Mouse (Mus musculus) frontal cortex, postnatal 14 days (tissue): Measurements from ENCODE around the gene Cyp2w1.
"Not testable (repeated sequence)": the region's sequence is repeated elsewhere in the genome, so short reads cannot be mapped to it uniquely, and the experiment has no call there.

Experiments used
- DNase-seq, 2 experiments: peaks; one replicate each; pipeline ENCODE4 v3.0.0; 2022; ENCODE audit warnings: low spot score in 2 of 2

The Cyp2w1 gene

GRCm38 (mm10) chr5:139332590-139333272 lies 19.7 kb upstream of the Cyp2w1 start:
- no peak for DNase-seq

- no peak for DNase-seq
These were observed 19.0 kb upstream of the Cyp2w1 start for GRCm38 (mm10) chr5:139333301-139334013.

GRCm38 (mm10) chr5:139334394-139334793 lies 18.0 kb upstream of the Cyp2w1 start:
- not testable (repeated sequence) for DNase-seq

GRCm38 (mm10) chr5:139335634-139336033 lies 16.8 kb upstream of the Cyp2w1 start:
- no peak for DNase-seq

GRCm38 (mm10) chr5:139337826-139338370 lies 14.5 kb upstream of the Cyp2w1 start:
- DNase-seq, result no peak

GRCm38 (mm10) chr5:139338403-139338802 lies 14.0 kb upstream of the Cyp2w1 start:
- no peak for DNase-seq

GRCm38 (mm10) chr5:139338891-139339290 lies 13.5 kb upstream of the Cyp2w1 start:
- no peak for DNase-seq

GRCm38 (mm10) chr5:139344021-139344686 lies 8.3 kb upstream of the Cyp2w1 start:
- peak; percentile 54 to 73 for DNase-seq

GRCm38 (mm10) chr5:139344687-139345363 lies 7.6 kb upstream of the Cyp2w1 start:
- DNase-seq, result peak; percentile 82 to 89

- DNase-seq, result no peak
These were observed 7.1 kb upstream of the Cyp2w1 start for GRCm38 (mm10) chr5:139345364-139345714.

GRCm38 (mm10) chr5:139347225-139347624 lies 5.2 kb upstream of the Cyp2w1 start:
- DNase-seq, result no peak

GRCm38 (mm10) chr5:139349713-139350112 lies 2.7 kb upstream of the Cyp2w1 start:
- DNase-seq, result no peak

GRCm38 (mm10) chr5:139351134-139351533 lies 1.3 kb upstream of the Cyp2w1 start, which contains the start of gene Cox19:
TSS of gene Cox19 (minus strand) at chr5:139351418.
- DNase-seq, result no peak

GRCm38 (mm10) chr5:139351628-139352027 lies 789 bp upstream of the Cyp2w1 start:
- no peak for DNase-seq

- DNase-seq, result no peak
These were observed 1.1 kb downstream of the Cyp2w1 start for GRCm38 (mm10) chr5:139353496-139353895.

GRCm38 (mm10) chr5:139353946-139354345 lies 1.5 kb downstream of the Cyp2w1 start:
- DNase-seq, result no peak

GRCm38 (mm10) chr5:139355235-139355772 lies 2.9 kb downstream of the Cyp2w1 start:
- DNase-seq, result peak in 1 of 2 experiments; percentile 75

GRCm38 (mm10) chr5:139358653-139359052 lies 6.2 kb downstream of the Cyp2w1 start:
- no peak for DNase-seq

- DNase-seq, result no peak
These were observed 6.8 kb downstream of the Cyp2w1 start for GRCm38 (mm10) chr5:139359244-139359643.

GRCm38 (mm10) chr5:139363858-139364257 lies 11.4 kb downstream of the Cyp2w1 start:
- no peak for DNase-seq

- DNase-seq, result peak; percentile 84 to 94
These were observed 12.0 kb downstream of the Cyp2w1 start for GRCm38 (mm10) chr5:139364260-139364910.
